Mouse (Mus musculus): ENCODE data around the gene Nfkbid. TPM values are rescaled to one million over a fixed set of nuclear protein-coding genes. Genes with fewer than 3 reads are reported as not detected.

The Nfkbid gene
- polyA plus RNA-seq, 1 experiment: 5.7 TPM

- TF ChIP-seq CTCF (IDR thresholded peaks at IDR 0.05; ENCODE audit: extremely low read depth, insufficient read depth, low read length): no peak
- no peak; the same call in 1 of the 2 replicates for TF ChIP-seq POLR2A (IDR thresholded peaks at IDR 0.05; ENCODE audit: extremely low read depth, insufficient read depth, low read length)
- peak overlapping the region; percentile 70 for H3K4me3 ChIP-seq (ENCODE audit: insufficient read depth, low read length)
These were observed 431 bp downstream of the Nfkbid start for GRCm38 (mm10) chr7:30421890-30422435.

GRCm38 (mm10) chr7:30422560-30422959 is 1.0 kb downstream of the Nfkbid start:
- Histone ChIP-seq H3K4me1 (ENCODE audit: control insufficient read depth, insufficient read depth, low read length) (no peaks in the 10 kb centered on the region), H3K4me3 (ENCODE audit: insufficient read depth, low read length) (peak overlapping the region; percentile 70), H3K27ac (ENCODE audit: insufficient read depth, low read length) (peak overlapping the region; percentile 68)
- TF ChIP-seq CTCF (IDR thresholded peaks at IDR 0.05; ENCODE audit: extremely low read depth, insufficient read depth, low read length): no peak
- TF ChIP-seq POLR2A (IDR thresholded peaks at IDR 0.05; ENCODE audit: extremely low read depth, insufficient read depth, low read length): no peak

More at GRCm38 (mm10) chr7:30421890-30422435, 431 bp downstream of the Nfkbid start:
- H3K4me1 ChIP-seq (ENCODE audit: control insufficient read depth, insufficient read depth, low read length): no peaks in the 10 kb centered on the region
- peak overlapping the region; percentile 68; the same call in 1 of the 2 replicates for H3K27ac ChIP-seq (ENCODE audit: insufficient read depth, low read length)

GRCm38 (mm10) chr7:30423071-30423641 is 1.6 kb downstream of the Nfkbid start:
- TF ChIP-seq CTCF (IDR thresholded peaks at IDR 0.05; ENCODE audit: extremely low read depth, insufficient read depth, low read length) (no peak), POLR2A (IDR thresholded peaks at IDR 0.05; ENCODE audit: extremely low read depth, insufficient read depth, low read length) (0 out of 2 replicates have a peak, but pooled peaks have one; percentile 30)
- Histone ChIP-seq H3K4me3 (ENCODE audit: insufficient read depth, low read length) (peak overlapping the region; percentile 70), H3K4me1 (ENCODE audit: control insufficient read depth, insufficient read depth, low read length) (no peaks in the 10 kb centered on the region), H3K27ac (ENCODE audit: insufficient read depth, low read length) (peak overlapping the region; percentile 68)

- Histone ChIP-seq H3K27ac (ENCODE audit: insufficient read depth, low read length) (no peak overlapping the region), H3K4me1 (ENCODE audit: control insufficient read depth, insufficient read depth, low read length) (no peaks in the 10 kb centered on the region; the same call in 1 of the 2 replicates), H3K4me3 (ENCODE audit: insufficient read depth, low read length) (no peak overlapping the region)
- no peak for TF ChIP-seq CTCF (IDR thresholded peaks at IDR 0.05; ENCODE audit: extremely low read depth, insufficient read depth, low read length)
- TF ChIP-seq POLR2A (IDR thresholded peaks at IDR 0.05; ENCODE audit: extremely low read depth, insufficient read depth, low read length): no peak
These were observed 7.8 kb downstream of the Nfkbid start for GRCm38 (mm10) chr7:30429327-30429726.

- no peak for TF ChIP-seq POLR2A (IDR thresholded peaks at IDR 0.05; ENCODE audit: extremely low read depth, insufficient read depth, low read length)
- no peak for TF ChIP-seq CTCF (IDR thresholded peaks at IDR 0.05; ENCODE audit: extremely low read depth, insufficient read depth, low read length)
- Histone ChIP-seq H3K4me3 (ENCODE audit: insufficient read depth, low read length) (no peak overlapping the region), H3K27ac (ENCODE audit: insufficient read depth, low read length) (no peak overlapping the region)
These were observed 8.7 kb downstream of the Nfkbid start for GRCm38 (mm10) chr7:30430191-30430590.

GRCm38 (mm10) chr7:30431793-30432192 is 10.3 kb downstream of the Nfkbid start:
- peak overlapping the region; percentile 43; the same call in 1 of the 2 replicates for H3K27ac ChIP-seq (ENCODE audit: insufficient read depth, low read length)
- TF ChIP-seq POLR2A (IDR thresholded peaks at IDR 0.05; ENCODE audit: extremely low read depth, insufficient read depth, low read length) (no peak), CTCF (IDR thresholded peaks at IDR 0.05; ENCODE audit: extremely low read depth, insufficient read depth, low read length) (peak; percentile 81)
- H3K4me1 ChIP-seq (ENCODE audit: control insufficient read depth, insufficient read depth, low read length): no peaks in the 10 kb centered on the region; the same call in 1 of the 2 replicates
- no peak overlapping the region for H3K4me3 ChIP-seq (ENCODE audit: insufficient read depth, low read length)

More at GRCm38 (mm10) chr7:30430191-30430590, 8.7 kb downstream of the Nfkbid start:
- H3K4me1 ChIP-seq (ENCODE audit: control insufficient read depth, insufficient read depth, low read length): no peaks in the 10 kb centered on the region; the same call in 1 of the 2 replicates

DNA sequence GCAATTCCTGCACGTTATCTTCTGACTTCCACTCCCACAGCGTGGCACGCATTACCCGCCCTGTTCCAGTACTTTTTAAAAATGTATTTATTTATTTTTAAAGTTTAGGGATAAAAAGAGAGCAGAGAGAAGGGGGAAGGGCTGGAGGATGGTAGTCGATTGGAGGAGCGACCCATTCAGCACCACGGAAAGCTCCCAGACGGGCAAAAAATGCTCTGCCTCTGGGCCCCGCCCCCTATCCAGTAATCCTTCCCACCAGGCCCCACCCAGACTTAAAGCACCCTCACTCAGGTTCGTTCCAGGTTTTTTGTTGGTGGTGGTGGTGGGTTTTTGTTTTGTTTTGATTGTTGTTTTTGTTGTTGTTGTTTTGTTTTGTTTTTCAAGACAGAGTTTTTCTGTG is 12.7 kb downstream of the Nfkbid start:
- Histone ChIP-seq H3K27ac (ENCODE audit: insufficient read depth, low read length) (no peak overlapping the region), H3K4me3 (ENCODE audit: insufficient read depth, low read length) (no peak overlapping the region)
- TF ChIP-seq CTCF (IDR thresholded peaks at IDR 0.05; ENCODE audit: extremely low read depth, insufficient read depth, low read length) (no peak), POLR2A (IDR thresholded peaks at IDR 0.05; ENCODE audit: extremely low read depth, insufficient read depth, low read length) (no peak)

DNA sequence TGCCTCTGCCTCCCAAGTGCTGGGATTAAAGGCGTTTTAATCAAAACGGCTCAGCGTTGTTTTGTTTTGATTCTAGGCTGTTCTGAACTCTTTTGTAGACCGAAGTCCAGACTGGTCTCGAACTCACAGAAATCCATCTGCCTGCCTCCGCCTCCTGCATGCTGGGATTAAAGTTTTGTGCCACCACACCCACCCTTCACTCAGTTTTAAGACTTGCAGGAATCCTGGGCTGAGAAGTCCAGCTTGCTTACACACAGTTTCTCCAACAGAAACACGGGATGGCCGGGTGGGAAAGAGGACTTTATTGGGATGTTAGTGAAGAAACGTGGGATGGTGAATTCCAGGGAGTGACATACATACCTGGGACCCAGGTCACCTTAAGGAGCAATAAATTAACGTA is 13.2 kb downstream of the Nfkbid start:
- TF ChIP-seq CTCF (IDR thresholded peaks at IDR 0.05; ENCODE audit: extremely low read depth, insufficient read depth, low read length): no peak
- TF ChIP-seq POLR2A (IDR thresholded peaks at IDR 0.05; ENCODE audit: extremely low read depth, insufficient read depth, low read length): no peak
- H3K4me3 ChIP-seq (ENCODE audit: insufficient read depth, low read length): no peak overlapping the region
- H3K4me1 ChIP-seq (ENCODE audit: control insufficient read depth, insufficient read depth, low read length): no peaks in the 10 kb centered on the region; the same call in 1 of the 2 replicates
- H3K27ac ChIP-seq (ENCODE audit: insufficient read depth, low read length): no peak overlapping the region

More for the DNA sequence above, 12.7 kb downstream of the Nfkbid start:
- H3K4me1 ChIP-seq (ENCODE audit: control insufficient read depth, insufficient read depth, low read length): no peaks in the 10 kb centered on the region; the same call in 1 of the 2 replicates

- no peaks in the 10 kb centered on the region; the same call in 1 of the 2 replicates for H3K4me1 ChIP-seq (ENCODE audit: control insufficient read depth, insufficient read depth, low read length)
- TF ChIP-seq POLR2A (IDR thresholded peaks at IDR 0.05; ENCODE audit: extremely low read depth, insufficient read depth, low read length) (no peak), CTCF (IDR thresholded peaks at IDR 0.05; ENCODE audit: extremely low read depth, insufficient read depth, low read length) (no peak)
- no peak overlapping the region for H3K27ac ChIP-seq (ENCODE audit: insufficient read depth, low read length)
- H3K4me3 ChIP-seq (ENCODE audit: insufficient read depth, low read length): no peak overlapping the region
These were observed 13.6 kb downstream of the Nfkbid start for GRCm38 (mm10) chr7:30435156-30435555.

DNA sequence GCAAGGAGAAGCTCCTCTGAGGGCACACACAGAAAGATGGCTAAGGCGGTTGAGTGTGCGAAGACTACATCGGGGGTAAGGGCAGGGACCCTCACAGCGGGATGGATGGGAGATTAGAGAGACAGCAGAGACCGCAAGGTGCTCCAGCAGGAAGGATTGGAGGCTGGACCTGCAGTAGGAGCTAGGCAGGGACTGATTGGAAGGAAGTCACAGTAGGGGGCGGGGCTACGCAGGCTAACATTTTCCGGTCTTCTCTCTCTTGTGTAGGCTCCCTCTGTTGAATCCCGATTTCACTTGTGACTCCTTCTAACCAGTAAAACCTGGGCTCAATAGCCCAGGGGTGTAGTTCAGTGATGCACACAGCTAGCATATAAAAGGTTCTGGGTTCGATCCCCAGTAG is 15.3 kb downstream of the Nfkbid start:
- no peak for TF ChIP-seq CTCF (IDR thresholded peaks at IDR 0.05; ENCODE audit: extremely low read depth, insufficient read depth, low read length)
- no peak for TF ChIP-seq POLR2A (IDR thresholded peaks at IDR 0.05; ENCODE audit: extremely low read depth, insufficient read depth, low read length)

More for the DNA sequence above, 15.3 kb downstream of the Nfkbid start:
- Histone ChIP-seq H3K4me3 (ENCODE audit: insufficient read depth, low read length) (no peak overlapping the region), H3K27ac (ENCODE audit: insufficient read depth, low read length) (no peak overlapping the region), H3K4me1 (ENCODE audit: control insufficient read depth, insufficient read depth, low read length) (no peaks in the 10 kb centered on the region)

All from cortical plate, adult 2 months (tissue).